Mouse (Mus musculus): ENCODE results near the gene Swap70. TPM values are rescaled to one million over a fixed set of nuclear protein-coding genes. Genes with fewer than 3 reads are reported as not detected.
A peak's percentile ranks its signal among the peaks of the same experiment; 100 is the strongest.

Swap70 gene
- 10 to 100 TPM; 11.6 to 12.2 TPM for total RNA-seq (2021)
- long read RNA-seq, experiment 1, full-length matches to known transcripts = 21 of 24 reads
- long read RNA-seq, experiment 1, partial matches to known transcripts = 2 of 24 reads
- long read RNA-seq, experiment 1, other reads (novel, unspliced or antisense) = 1 of 24 reads
- long read RNA-seq, experiment 2, full-length matches to known transcripts = 33 of 36 reads
- long read RNA-seq, experiment 2, partial matches to known transcripts = 0 of 36 reads
- long read RNA-seq, experiment 2, other reads (novel, unspliced or antisense) = 3 of 36 reads

- intact Hi-C loops (cut with DNase I) = loop anchor here (2.0 to 5.0 kb wide), 2 partner anchors 40 to 57 kb away; no protein-coding TSS in a partner anchor
- peak within 1 kb of the TSS; percentile 62 for H3K4me3 ChIP-seq
- TF ChIP-seq CTCF (IDR thresholded peaks at IDR 0.05) = peak; percentile 39
- H3K27ac ChIP-seq = peak within 1 kb of the TSS; percentile 74
- peak; percentile 59 to 70 for DNase-seq (ENCODE audit: extremely low spot score in 1 of 2, low spot score in 2 of 2)
Measured at GRCm38 (mm10) chr7:110221586-110222481, at the start of gene Swap70. Swap70 (plus strand) TSS chr7:110221711.

DNA sequence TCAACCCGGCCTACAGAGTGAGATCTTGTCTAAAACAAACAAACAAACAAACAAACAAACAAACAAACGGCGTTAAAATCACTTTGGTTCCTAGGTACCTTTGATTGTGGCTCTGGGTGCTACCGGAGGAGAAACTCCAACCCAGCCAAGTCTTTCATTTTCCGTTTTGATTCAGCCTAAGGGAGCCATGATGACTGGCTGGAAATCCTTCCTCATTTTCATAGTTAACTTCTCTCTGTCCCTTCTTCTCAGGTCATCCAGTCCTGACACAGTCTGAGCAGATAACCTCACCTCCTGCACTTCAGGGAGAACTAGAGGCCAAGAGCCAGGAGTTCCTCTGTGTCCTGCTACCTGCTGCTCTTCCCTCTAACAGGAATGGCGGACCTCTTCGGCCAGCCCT, 42.3 kb upstream of the Swap70 start:
- intact Hi-C loops (cut with DNase I) = no loop called here
- H3K27ac ChIP-seq = no peak overlapping the region
- DNase-seq (ENCODE audit: extremely low spot score in 1 of 2, low spot score in 2 of 2) = no peak
- H3K4me3 ChIP-seq = no peak overlapping the region
- no peak for TF ChIP-seq CTCF (IDR thresholded peaks at IDR 0.05)

- no peak overlapping the region for H3K4me3 ChIP-seq
- intact Hi-C loops (cut with DNase I) = no loop called here
- H3K27ac ChIP-seq = no peak overlapping the region
- no peak for TF ChIP-seq CTCF (IDR thresholded peaks at IDR 0.05)
- no peak for DNase-seq (ENCODE audit: extremely low spot score in 1 of 2, low spot score in 2 of 2)
Measured at GRCm38 (mm10) chr7:110180613-110181012, 40.9 kb upstream of the Swap70 start.

GRCm38 (mm10) chr7:110181446-110181845, 40.1 kb upstream of the Swap70 start:
- intact Hi-C loops (cut with DNase I) = no loop called here
- Histone ChIP-seq H3K4me3 (no peak overlapping the region), H3K27ac (no peak overlapping the region)
- DNase-seq (ENCODE audit: extremely low spot score in 1 of 2, low spot score in 2 of 2) = no peak
- TF ChIP-seq CTCF (IDR thresholded peaks at IDR 0.05) = no peak

- Histone ChIP-seq H3K4me3 (no peak overlapping the region), H3K27ac (no peak overlapping the region)
- no peak for DNase-seq (ENCODE audit: extremely low spot score in 1 of 2, low spot score in 2 of 2)
- TF ChIP-seq CTCF (IDR thresholded peaks at IDR 0.05) = no peak
- intact Hi-C loops (cut with DNase I) = no loop called here
Measured at GRCm38 (mm10) chr7:110184608-110185007, 36.9 kb upstream of the Swap70 start.

DNA sequence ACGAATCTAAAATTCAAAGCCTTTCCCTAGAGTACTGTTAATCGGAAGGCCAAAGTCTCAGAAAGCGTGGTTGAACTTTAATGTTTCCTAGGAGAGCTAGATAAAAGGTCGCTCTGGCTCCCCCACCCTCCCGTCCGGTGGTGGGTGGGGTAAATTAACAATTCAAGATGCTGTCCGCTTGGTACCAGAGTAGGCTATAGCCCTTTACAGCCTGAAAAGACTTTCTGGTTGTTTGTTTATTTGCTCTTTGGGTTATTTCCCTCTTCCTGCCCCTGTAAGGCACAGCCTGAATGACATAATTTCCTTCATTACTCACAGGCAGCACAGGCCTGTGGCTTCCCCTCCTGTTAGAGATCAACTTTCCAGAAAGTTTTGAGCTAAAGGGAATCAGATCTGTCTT, 31.6 kb upstream of the Swap70 start:
- intact Hi-C loops (cut with DNase I) = no loop called here
- Histone ChIP-seq H3K4me3 (no peak overlapping the region), H3K27ac (no peak overlapping the region)
- no peak for TF ChIP-seq CTCF (IDR thresholded peaks at IDR 0.05)
- DNase-seq (ENCODE audit: extremely low spot score in 1 of 2, low spot score in 2 of 2) = no peak

- DNase-seq (ENCODE audit: extremely low spot score in 1 of 2, low spot score in 2 of 2) = no peak
- intact Hi-C loops (cut with DNase I) = no loop called here
- TF ChIP-seq CTCF (IDR thresholded peaks at IDR 0.05) = no peak
- Histone ChIP-seq H3K4me3 (no peak overlapping the region), H3K27ac (no peak overlapping the region)
Measured at GRCm38 (mm10) chr7:110193186-110193585, 28.3 kb upstream of the Swap70 start.

- H3K4me3 ChIP-seq = no peak overlapping the region
- no peak for TF ChIP-seq CTCF (IDR thresholded peaks at IDR 0.05)
- H3K27ac ChIP-seq = no peak overlapping the region
- intact Hi-C loops (cut with DNase I) = no loop called here
- no peak for DNase-seq (ENCODE audit: extremely low spot score in 1 of 2, low spot score in 2 of 2)
Measured at GRCm38 (mm10) chr7:110197176-110197575, 24.3 kb upstream of the Swap70 start.

GRCm38 (mm10) chr7:110201933-110202332, 19.6 kb upstream of the Swap70 start:
- no peak overlapping the region for H3K4me3 ChIP-seq
- H3K27ac ChIP-seq = no peak overlapping the region
- intact Hi-C loops (cut with DNase I) = no loop called here
- TF ChIP-seq CTCF (IDR thresholded peaks at IDR 0.05) = no peak
- no peak for DNase-seq (ENCODE audit: extremely low spot score in 1 of 2, low spot score in 2 of 2)

- intact Hi-C loops (cut with DNase I) = no loop called here
- DNase-seq (ENCODE audit: extremely low spot score in 1 of 2, low spot score in 2 of 2) = no peak
- Histone ChIP-seq H3K4me3 (no peak overlapping the region), H3K27ac (no peak overlapping the region)
- TF ChIP-seq CTCF (IDR thresholded peaks at IDR 0.05) = no peak
Measured at GRCm38 (mm10) chr7:110204208-110204607, 17.3 kb upstream of the Swap70 start.

- Histone ChIP-seq H3K27ac (no peak overlapping the region), H3K4me3 (no peak overlapping the region)
- no peak for TF ChIP-seq CTCF (IDR thresholded peaks at IDR 0.05)
- intact Hi-C loops (cut with DNase I) = no loop called here
- DNase-seq (ENCODE audit: extremely low spot score in 1 of 2, low spot score in 2 of 2) = no peak
Measured at GRCm38 (mm10) chr7:110208341-110208740, 13.2 kb upstream of the Swap70 start.

DNA sequence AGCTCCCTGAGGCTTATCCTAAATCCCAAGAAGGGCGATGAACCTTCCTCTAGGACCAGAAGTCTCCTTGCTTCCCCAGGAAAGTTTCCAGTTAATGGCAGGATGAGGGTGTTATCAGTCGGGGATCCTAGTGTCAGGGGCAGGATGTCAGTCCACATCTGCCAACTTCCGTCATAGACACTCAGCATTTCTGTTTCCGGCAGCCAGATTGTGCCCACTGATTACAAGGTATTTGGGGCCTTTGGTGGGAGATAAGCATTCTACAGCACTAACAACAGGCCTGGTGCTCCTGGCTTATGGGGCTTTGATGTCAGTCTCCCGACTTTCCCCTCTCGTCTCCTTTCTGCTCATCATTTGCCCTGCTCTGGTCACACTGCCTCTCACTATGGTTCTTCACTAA, 12.1 kb upstream of the Swap70 start:
- DNase-seq (ENCODE audit: extremely low spot score in 1 of 2, low spot score in 2 of 2) = no peak
- intact Hi-C loops (cut with DNase I) = no loop called here
- no peak overlapping the region for H3K4me3 ChIP-seq
- H3K27ac ChIP-seq = no peak overlapping the region
- no peak for TF ChIP-seq CTCF (IDR thresholded peaks at IDR 0.05)
